Mouse (Mus musculus) cortical plate, adult 2 months (tissue): ENCODE measurements around the gene Mcemp1.

Experiments used
- CTCF ChIP-seq: fragments of 200-500 bp; IDR thresholded peaks from 2 replicates; pipeline ENCODE4 v1.5.1; 2011; ENCODE audit warnings: mild to moderate bottlenecking, control low read depth, low read length; ENCODE audit not compliant: insufficient read depth; ENCODE audit errors: extremely low read depth
- POLR2A ChIP-seq: fragments of 200-500 bp; IDR thresholded peaks from 2 replicates; pipeline ENCODE4 v1.6.1; 2011; ENCODE audit warnings: mild to moderate bottlenecking, low read length, control low read depth; ENCODE audit not compliant: insufficient read depth; ENCODE audit errors: extremely low read depth

DNA sequence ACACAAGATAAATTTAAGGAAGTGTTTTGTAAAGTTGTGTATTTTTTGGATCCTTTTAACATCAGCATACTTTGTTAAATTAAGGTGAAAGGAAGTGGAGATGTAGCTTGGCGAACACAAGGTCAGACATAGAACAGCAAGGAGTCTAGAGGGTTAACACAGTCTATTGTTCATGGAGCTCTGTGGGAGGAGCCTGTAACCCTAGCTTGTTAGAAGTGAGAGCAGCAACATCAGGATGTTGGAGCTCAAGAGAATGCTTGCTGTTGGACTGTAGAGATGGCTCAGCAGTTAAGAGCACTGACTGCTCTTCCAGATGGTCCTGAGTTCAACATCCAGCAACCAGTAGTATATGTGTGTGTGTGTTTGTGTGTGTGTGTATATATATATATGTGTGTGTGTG lies 16.6 kb upstream of the Mcemp1 start:
- no peak for TF ChIP-seq CTCF
- TF ChIP-seq POLR2A = no peak
